Mouse (Mus musculus) retina, embryonic 14.5 days (tissue): ENCODE data around the gene Pstk.
"Not testable (repeated sequence)": the region's sequence is repeated elsewhere in the genome, so short reads cannot be mapped to it uniquely, and the experiment has no call there.

Experiments
- DNase-seq: peaks from one replicate; pipeline ENCODE4 v3.0.0-alpha.2; 2015; ENCODE audit warnings: low spot score

Pstk gene

DNA sequence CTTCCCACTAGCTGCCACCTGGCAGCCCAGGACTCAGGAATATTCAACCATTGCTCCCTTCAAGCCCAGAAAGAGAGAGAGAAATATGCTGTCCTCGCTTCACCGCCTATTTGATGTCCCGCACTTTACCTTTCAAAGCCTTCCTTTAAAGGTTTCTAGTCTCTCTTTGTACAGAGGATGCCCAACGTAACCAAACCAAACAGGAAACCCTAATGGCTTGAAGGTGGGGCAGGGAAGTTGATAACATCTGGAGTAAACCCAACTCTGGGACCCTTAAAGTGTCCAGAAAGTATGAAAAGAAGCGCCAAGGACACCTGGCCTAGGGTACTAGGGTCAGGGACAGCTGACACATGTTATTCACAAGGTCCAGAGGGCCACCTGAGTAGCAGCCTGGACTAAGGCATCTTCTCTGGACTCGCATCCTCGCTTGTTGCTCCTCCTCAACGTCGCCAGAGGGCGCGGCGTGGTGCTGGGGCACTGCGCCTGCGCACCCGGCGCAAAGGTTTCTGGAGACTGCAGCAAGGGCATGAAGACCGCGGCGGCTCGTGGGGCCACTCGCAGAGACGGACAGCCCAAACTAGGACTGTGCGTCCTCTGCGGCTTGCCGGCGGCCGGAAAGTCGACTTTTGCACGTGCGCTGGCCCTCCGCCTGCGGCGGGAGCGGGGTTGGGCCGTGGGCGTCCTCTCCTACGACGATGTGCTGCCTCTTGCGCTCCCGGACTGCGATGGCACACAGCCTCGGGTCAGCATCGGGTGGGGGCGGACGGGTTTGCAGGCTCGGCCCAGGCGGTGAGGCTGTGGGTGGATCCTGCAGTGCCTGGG lies at the start of gene Pstk:
Gene Pstk (plus strand): TSS at position 494 of the 822 bp plus-strand sequence.
- DNase-seq = peak; percentile 95

DNA sequence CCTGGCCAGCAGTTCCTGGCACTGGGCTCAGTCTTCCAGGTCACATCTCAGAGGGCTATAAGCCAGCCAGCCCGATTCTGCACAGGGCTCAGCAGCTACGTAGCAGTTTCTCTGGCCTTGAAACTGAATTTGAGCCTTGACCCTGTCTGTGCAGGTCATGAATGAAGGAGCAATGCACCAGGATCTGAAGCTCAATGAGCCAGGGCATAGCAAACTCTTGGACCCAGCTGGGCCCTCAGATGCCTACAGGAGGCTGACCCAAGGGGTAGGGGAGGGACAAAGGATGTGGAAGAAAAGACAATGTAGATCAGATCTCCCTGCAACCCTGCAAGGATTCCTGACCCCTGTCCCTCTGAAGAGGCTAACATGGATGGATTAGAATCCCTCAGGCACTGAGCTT lies 48.7 kb upstream of the Pstk start, which contains the start of gene Cuzd1:
Gene Cuzd1 (minus strand): TSS at position 101 of the 400 bp plus-strand sequence.
- no peak for DNase-seq

DNA sequence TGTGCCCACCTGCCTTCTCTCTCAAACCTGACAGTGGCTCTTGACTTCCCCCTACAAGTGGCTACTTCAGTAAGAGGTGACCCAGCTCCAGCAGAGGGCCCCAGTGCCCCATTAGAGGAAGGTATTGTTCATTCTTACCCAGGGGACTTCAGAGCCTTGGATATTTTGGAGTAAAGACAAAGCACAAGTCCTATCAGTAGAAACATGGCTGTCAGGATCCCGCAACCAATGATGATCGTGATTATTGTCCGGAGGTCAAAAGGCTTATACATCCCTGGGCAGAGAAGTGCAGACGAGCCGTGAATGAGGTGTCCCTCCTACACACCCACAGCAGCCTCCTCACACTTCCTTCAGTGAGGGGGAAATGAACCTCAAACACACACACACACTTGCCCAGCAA lies 43.9 kb upstream of the Pstk start:
- no peak for DNase-seq

- no peak for DNase-seq
Observed at GRCm38 (mm10) chr7:131329416-131329815, 41.5 kb upstream of the Pstk start, which contains the start of gene Fam24b. Gene Fam24b, minus strand, starts transcription at chr7:131329516.

- DNase-seq = no peak
Observed at GRCm38 (mm10) chr7:131331688-131332087, 39.3 kb upstream of the Pstk start.

DNA sequence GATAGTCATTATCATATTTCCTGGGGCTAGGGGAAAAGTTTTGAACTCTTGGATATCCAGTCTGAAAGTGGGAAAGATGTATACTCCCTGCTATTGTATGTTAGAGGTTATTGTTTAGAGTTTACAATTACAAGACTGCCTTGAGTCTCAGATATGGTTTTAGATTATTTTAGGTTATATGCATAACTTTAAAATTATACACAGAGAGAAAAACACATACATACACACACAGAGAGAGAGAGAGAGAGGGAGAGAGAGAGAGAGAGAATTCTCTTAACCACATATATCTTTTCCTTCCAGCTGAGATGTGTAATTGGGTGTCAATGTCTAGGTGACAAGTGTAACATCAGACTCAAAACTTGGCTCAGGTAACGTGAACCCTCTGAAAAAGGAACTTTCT lies 37.4 kb upstream of the Pstk start, which contains the start of gene Fam24a:
Gene Fam24a (plus strand): TSS at position 301 of the 400 bp plus-strand sequence.
- DNase-seq = no peak

- DNase-seq = no peak
Observed at GRCm38 (mm10) chr7:131337502-131338068, 33.4 kb upstream of the Pstk start.

DNA sequence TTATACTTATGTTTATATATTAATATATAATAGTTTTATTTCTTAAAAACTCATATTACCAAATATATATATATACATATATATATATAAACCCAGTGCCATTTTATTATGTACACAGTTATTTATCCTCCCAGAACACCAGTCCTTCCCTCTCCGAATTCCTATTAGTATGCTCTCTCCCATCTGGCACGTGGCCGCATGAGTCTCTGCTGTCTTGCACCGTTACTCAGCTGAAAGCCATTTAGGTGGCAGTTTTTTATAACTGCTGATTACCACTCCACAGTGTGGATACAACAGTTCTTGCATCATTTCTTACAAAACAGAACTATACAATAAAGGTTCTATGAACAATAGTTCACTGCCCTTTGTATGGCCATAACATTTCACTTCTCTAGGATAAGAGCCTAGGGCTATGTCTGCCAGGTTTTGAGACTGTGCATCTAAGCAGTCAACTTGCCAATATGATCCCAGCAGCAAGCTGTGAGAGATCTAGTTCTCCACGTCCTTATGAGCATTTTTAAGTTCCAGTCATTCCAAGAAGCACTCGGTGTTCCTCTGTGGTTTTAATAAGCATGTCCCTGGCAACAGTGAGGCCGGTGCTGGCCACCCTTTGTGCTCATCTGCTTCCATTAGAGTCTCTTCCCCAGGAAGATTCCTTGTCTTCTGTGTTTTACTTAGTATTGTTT lies 24.9 kb upstream of the Pstk start:
- DNase-seq = no peak

- DNase-seq = no peak
Observed at GRCm38 (mm10) chr7:131356105-131356504, 14.8 kb upstream of the Pstk start.

DNA sequence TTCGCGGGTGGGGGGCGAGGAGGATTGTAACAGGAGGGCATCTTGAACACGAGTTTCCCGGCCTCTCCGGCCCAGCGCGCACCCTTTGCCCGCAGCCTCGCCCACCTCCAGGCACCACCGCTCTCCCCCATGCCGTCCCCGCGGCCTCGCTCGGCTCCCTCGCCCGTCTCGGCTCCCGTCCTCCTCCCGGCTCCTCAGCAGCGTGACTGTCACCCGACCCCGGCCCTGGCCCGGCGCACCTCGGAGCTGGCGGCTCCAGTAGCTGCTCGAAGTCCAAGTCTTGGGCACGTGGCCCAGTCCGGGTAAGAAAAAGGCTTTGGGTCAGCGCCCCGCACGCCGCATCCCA lies 8.7 kb upstream of the Pstk start:
- DNase-seq = no peak

DNA sequence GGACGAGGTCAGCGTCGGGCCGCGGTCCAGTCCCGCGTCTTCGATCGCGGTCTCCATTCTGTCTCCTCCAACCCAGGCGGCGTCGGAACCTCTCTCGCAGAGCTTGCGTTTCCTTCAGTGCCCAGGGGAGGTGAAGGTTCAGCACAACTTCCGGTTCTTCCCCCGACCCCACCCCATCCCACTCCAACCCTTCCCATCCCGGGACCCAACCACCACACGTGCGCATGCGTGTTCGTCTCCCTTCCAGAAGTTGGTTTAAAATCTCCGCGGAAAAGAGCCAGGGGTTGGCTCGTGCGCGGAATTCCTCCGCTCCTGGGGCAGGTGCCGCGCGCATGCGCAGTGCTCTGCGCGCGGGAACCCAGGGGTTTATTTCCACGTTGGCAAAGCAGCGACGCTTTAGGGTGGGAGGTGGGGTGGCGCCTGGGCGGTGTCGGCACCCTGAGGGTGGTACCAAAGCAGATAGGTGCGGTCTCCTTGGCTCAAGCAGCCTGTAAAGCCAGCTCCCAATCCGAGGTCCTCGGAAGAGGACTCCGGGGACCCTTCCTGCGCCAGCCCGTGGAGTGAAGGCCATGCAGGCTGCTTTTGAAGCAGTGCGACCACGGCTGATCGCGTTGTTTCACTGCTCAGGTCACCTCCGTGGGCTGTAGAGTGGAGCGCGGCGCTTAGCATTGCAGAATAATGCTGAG lies 8.2 kb upstream of the Pstk start, which contains the start of gene 2310057M21Rik:
Gene 2310057M21Rik (minus strand): TSS at position 145 of the 686 bp plus-strand sequence.
- DNase-seq = peak; percentile 98

GRCm38 (mm10) chr7:131364131-131364530 lies 6.8 kb upstream of the Pstk start:
- no peak for DNase-seq

- no peak for DNase-seq
Observed at GRCm38 (mm10) chr7:131371470-131371860, 524 bp downstream of the Pstk start.

- DNase-seq = peak; percentile 9
Observed at GRCm38 (mm10) chr7:131371880-131372651, 1.1 kb downstream of the Pstk start.

GRCm38 (mm10) chr7:131391761-131392160 lies 20.8 kb downstream of the Pstk start:
- not testable (repeated sequence) for DNase-seq

GRCm38 (mm10) chr7:131409321-131409987 lies 38.5 kb downstream of the Pstk start:
- DNase-seq = peak; percentile 39

DNA sequence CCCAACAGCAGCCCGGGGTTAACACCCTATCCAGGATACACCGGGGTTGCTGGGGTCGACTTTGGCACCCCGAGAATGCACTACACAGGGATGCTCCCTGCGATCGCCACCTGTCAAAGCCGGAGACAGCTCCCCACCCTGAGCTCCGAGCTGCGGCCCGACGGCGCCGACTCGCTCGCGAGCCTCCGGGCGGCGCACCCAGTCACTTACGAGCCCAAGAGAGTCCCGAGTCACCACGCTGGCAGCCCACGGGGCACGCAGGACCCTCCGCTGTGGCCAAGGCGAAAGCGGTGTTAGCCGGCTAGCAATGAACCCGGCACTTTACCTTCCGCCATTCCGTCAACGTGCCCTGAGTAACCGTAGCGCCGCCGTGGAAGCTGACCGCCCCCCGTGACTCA lies 39.0 kb downstream of the Pstk start:
- no peak for DNase-seq

DNA sequence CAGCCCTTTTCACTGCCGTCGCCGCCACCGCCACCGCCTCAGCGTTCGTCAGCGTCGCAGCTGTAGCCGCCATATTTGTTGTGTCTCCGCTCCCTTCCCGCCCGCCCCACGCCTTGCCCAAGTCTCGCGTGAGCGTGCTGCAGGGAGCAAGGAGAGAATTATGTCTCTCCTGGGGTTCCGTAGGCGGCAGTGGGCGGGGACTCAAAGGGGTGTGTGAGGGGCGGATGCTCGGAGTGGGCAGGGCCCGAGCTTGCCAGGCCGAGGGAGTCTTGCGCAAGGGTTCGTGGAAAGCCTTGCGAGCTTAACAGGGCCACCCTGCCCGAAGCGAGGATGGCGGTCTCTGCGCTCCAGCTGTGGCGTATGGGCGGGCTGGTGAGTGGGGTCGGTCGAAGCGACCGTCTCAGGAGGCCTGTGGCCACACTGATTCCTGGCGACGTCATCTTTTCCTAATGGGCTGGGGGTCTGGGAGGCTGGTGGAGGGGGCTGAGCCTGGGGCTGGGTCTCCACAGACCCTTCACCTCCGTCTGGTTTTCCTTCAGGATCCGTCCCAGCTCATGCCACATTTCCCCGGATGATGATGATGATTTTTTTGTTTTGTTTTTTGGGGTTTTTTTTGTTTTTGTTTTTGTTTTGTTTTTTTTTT lies 39.6 kb downstream of the Pstk start, which contains the start of the genes Ikzf5 and Acadsb:
Gene Ikzf5 (minus strand): TSS at position 106 of the 643 bp plus-strand sequence.
Gene Acadsb (plus strand): TSS at position 186 of the 643 bp plus-strand sequence.
- DNase-seq = peak; percentile 97

DNA sequence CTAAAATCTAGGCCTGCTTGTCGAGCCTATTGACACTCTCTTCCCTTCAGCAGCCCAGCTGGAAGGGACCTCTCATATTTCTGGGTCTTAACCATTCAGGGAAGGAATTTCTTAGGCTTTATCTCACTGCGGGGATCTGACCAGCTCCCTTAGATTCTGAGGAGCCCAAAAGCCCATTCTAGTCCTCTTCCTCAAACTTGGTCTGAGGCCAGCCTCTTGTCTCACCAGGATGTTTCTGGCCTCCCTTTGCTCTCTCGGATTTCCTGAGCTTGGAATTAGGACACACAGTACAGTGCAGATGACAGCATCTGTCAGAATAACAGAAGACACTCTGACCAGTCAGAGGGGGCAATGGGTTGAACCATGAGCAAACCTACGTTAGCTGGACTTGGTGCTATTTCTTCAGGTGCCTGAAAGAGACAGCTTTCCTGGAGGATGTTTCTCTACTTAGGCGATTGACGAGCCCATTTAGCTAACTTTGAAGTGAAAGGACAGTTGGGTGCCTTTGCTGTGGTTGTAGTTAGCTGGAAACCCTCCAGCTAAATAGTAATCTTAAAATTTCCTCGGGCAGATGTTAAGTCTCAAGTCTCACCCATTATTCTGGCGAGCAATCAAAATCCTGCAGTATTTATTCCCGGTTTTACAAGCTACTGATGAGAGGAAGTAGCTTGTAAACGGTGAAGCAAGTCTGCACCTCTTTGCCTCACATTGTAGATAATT lies 40.4 kb downstream of the Pstk start:
- DNase-seq = no peak

DNA sequence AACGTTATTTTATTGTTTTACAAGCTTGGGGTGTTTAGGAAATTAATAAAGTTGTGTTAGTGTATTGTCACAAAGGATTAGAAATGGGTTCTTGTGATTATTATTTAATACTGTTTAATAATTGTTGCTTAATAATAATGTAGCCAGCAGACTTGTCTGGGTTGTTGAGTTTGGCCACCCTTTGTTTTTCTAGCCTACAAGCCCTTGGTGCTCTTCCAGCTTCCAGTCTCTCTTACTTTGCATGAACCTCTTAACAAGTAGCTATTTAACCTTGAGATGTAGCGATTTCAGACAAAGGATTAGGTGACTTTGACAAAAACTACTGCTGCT lies 41.0 kb downstream of the Pstk start:
- DNase-seq = no peak
